ENCODE assay signal across 13 mouse cellular contexts in genomic region chr5:151344737-151345136, GRCm38 (mm10).
"Had no signal": no experiment of that assay in that cellular context is flagged by ENCODE, and none has a peak within 500 bp of the region (broad histone marks: within the 10 kb centered on the region; RNA-seq: fewer than 3 reads in every experiment).

No protein-coding gene starts in this region.

- ATAC-seq: lung, postnatal 0 days; midbrain, embryonic 16.5 days had no signal

- DNase-seq: lung, adult 2 months; lung, postnatal 4 days; midbrain, embryonic 14.5 days; retina, postnatal 1 day; right cerebral cortex, adult 18-20 months; right cerebral cortex, postnatal 25 days; right cerebral cortex, postnatal 4 days; spleen, adult 18-20 months; thymus, adult 18-20 months; thymus, postnatal 14 days; thymus, postnatal 36 days had no signal
